ENCODE assay signal across 22 mouse cellular contexts in the genomic region with DNA sequence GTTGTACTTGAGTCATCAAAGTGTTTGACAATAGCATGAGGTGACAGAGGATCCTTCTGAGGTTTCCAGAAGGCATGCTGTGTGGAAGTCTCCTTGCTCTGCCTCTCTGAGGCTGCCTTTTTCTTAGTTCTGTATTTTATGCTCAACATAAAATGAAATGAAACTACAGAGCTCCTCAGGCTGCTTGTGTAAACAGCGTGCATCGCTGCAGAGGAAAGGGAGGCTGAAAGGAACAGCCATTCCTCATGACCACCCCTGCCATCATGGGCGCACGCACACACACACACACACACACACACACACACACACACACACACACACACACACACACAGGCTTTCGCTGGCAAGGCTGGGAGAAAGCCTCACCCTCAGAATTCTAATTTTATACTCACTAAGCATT. TPM values are rescaled to one million over a fixed set of nuclear protein-coding genes. Genes with fewer than 3 reads are reported as not detected.
DNase-seq lines count a peak whose midpoint lies in the region; ATAC-seq lines count a peak whose summit lies in the region.
"Had no signal": no experiment of that assay in that cellular context is flagged by ENCODE, and none has a peak within 500 bp of the region (broad histone marks: within the 10 kb centered on the region; RNA-seq: fewer than 3 reads in every experiment).

No protein-coding gene starts in this region.

- H3K9ac ChIP-seq in hindbrain, embryonic 16.5 days (ENCODE audit: low read depth, low read length): no peak overlapping the region
- H3K9ac ChIP-seq in hindbrain, embryonic 12.5 days: no peak overlapping the region
- H3K9ac ChIP-seq in neural tube, embryonic 14.5 days (replicated peaks; ENCODE audit: low read depth, low read length): no peak overlapping the region
- H3K9ac ChIP-seq: embryonic facial prominence, embryonic 15.5 days; heart, embryonic 12.5 days; lung, embryonic 15.5 days had no signal

- H3K4me3 ChIP-seq in hindbrain, embryonic 16.5 days (ENCODE audit: low read length): no peak overlapping the region
- H3K4me3 ChIP-seq in hindbrain, embryonic 12.5 days: no peak overlapping the region
- no peak overlapping the region for H3K4me3 ChIP-seq in neural tube, embryonic 14.5 days (ENCODE audit: low read depth, low read length)
- H3K4me3 ChIP-seq: embryonic facial prominence, embryonic 15.5 days; heart, embryonic 12.5 days; lung, embryonic 15.5 days; megakaryocyte, embryonic 14.5 days had no signal

- H3K27ac ChIP-seq in hindbrain, embryonic 16.5 days (ENCODE audit: low read depth, low read length): no peak overlapping the region
- H3K27ac ChIP-seq in hindbrain, embryonic 12.5 days: no peak overlapping the region
- no peak overlapping the region for H3K27ac ChIP-seq in neural tube, embryonic 14.5 days (ENCODE audit: low read depth, low read length)
- H3K27ac ChIP-seq: lung, embryonic 15.5 days; stomach, postnatal 0 days had no signal

- intact Hi-C loops in heart, postnatal 14 days (cut with DNase I): no loop called here

- ATAC-seq in hindbrain, embryonic 16.5 days: 0 out of 2 replicates have a peak, but pooled peaks have one; percentile 35
- no peak for ATAC-seq in hindbrain, embryonic 12.5 days (ENCODE audit: low FRiP score)
- peak; percentile 61; the same call in 1 of the 2 replicates for ATAC-seq in neural tube, embryonic 14.5 days (ENCODE audit: low read depth)
- ATAC-seq in hematopoietic stem cell, adult 5-6 weeks (replicated peaks in 1 of 2; ENCODE audit: insufficient read depth in 1 of 2, low FRiP score in 2 of 2, low TSS enrichment in 1 of 2, low read depth in 1 of 2, poor library complexity in 2 of 2, severe bottlenecking in 2 of 2): peak; percentile 22 to 42; a peak in 2 of 4 replicates
- ATAC-seq: intestine, postnatal 0 days had no signal

- no peaks in the 10 kb centered on the region for H3K9me3 ChIP-seq in hindbrain, embryonic 16.5 days (ENCODE audit: control insufficient read depth, low read length)
- H3K9me3 ChIP-seq in hindbrain, embryonic 12.5 days (replicated peaks): no peaks in the 10 kb centered on the region
- no peaks in the 10 kb centered on the region for H3K9me3 ChIP-seq in neural tube, embryonic 14.5 days (ENCODE audit: control insufficient read depth, low read length)
- H3K9me3 ChIP-seq: embryonic facial prominence, embryonic 15.5 days; G1E; heart, embryonic 12.5 days; lung, embryonic 15.5 days; megakaryocyte, embryonic 14.5 days had no signal

- 79% methylated on average over 5 of the region's 5 CpGs for WGBS in hindbrain, embryonic 16.5 days
- WGBS in hindbrain, embryonic 12.5 days: 87% methylated on average over 5 of the region's 5 CpGs
- 63% methylated on average over 5 of the region's 5 CpGs for WGBS in neural tube, embryonic 14.5 days

- no peak for DNase-seq in neural tube, embryonic 10.5 days (ENCODE audit: extremely low spot score, low spot score)
- DNase-seq in splenic B cell, adult 2 months (ENCODE audit: low read depth, low spot score): peak; percentile 6
- no peak for DNase-seq in heart, postnatal 14 days
- DNase-seq: cerebellum, adult 8-10 months; gastrocnemius, postnatal 25 days; heart, postnatal 4 days; kidney, postnatal 14 days; left cerebral cortex, postnatal 4 days; thymus, postnatal 14 days had no signal

- no peak overlapping the region for H3K4me2 ChIP-seq in hindbrain, embryonic 16.5 days (ENCODE audit: low read length)
- no peak overlapping the region for H3K4me2 ChIP-seq in hindbrain, embryonic 12.5 days (replicated peaks)
- H3K4me2 ChIP-seq in neural tube, embryonic 14.5 days (ENCODE audit: low read depth, low read length): no peak overlapping the region
- H3K4me2 ChIP-seq: embryonic facial prominence, embryonic 15.5 days; heart, embryonic 12.5 days; liver, embryonic 11.5 days; lung, embryonic 15.5 days had no signal

- H3K27me3 ChIP-seq in hindbrain, embryonic 16.5 days (replicated peaks; ENCODE audit: control insufficient read depth, insufficient read depth, low read length): no peaks in the 10 kb centered on the region
- no peaks in the 10 kb centered on the region for H3K27me3 ChIP-seq in hindbrain, embryonic 12.5 days
- H3K27me3 ChIP-seq in neural tube, embryonic 14.5 days (ENCODE audit: control insufficient read depth, insufficient read depth, low read length): no peaks in the 10 kb centered on the region
- no peaks in the 10 kb centered on the region for H3K27me3 ChIP-seq in splenic B cell, adult 2 months (ENCODE audit: control insufficient read depth, insufficient read depth, low read length, poor library complexity, severe bottlenecking)
- H3K27me3 ChIP-seq: embryonic facial prominence, embryonic 15.5 days; heart, embryonic 12.5 days; lung, embryonic 15.5 days had no signal

- no peaks in the 10 kb centered on the region for H3K36me3 ChIP-seq in hindbrain, embryonic 16.5 days (ENCODE audit: control insufficient read depth, insufficient read depth, low read length)
- H3K36me3 ChIP-seq in hindbrain, embryonic 12.5 days: no peaks in the 10 kb centered on the region
- no peaks in the 10 kb centered on the region for H3K36me3 ChIP-seq in neural tube, embryonic 14.5 days (ENCODE audit: control insufficient read depth, insufficient read depth, low read length)
- no peaks in the 10 kb centered on the region for H3K36me3 ChIP-seq in splenic B cell, adult 2 months (ENCODE audit: control insufficient read depth, insufficient read depth, low read length, poor library complexity, severe bottlenecking)
- H3K36me3 ChIP-seq: embryonic facial prominence, embryonic 15.5 days; G1E; heart, embryonic 12.5 days; lung, embryonic 15.5 days had no signal

- peaks cover 3% of the 10 kb centered on the region; the same call in 1 of the 2 replicates for H3K4me1 ChIP-seq in hindbrain, embryonic 16.5 days (ENCODE audit: control insufficient read depth, insufficient read depth, low read depth, low read length)
- H3K4me1 ChIP-seq in hindbrain, embryonic 12.5 days: 0 out of 2 replicates have a peak, but pooled peaks cover 3% of the 10 kb centered on the region
- H3K4me1 ChIP-seq in neural tube, embryonic 14.5 days (ENCODE audit: control insufficient read depth, insufficient read depth, low read length): peaks cover 9% of the 10 kb centered on the region; the same call in 1 of the 2 replicates
- H3K4me1 ChIP-seq: heart, embryonic 12.5 days; lung, embryonic 15.5 days; megakaryocyte, embryonic 14.5 days had no signal

RNA-seq across cellular contexts. Expression of a gene that starts 59.3 kb away (rescaled TPM):
- 0.68 and 1.7 TPM in 2 replicates for polyA plus RNA-seq in hindbrain, embryonic 16.5 days (2015; fragmentation: Nextera tagmentation; extraction: Ambion mirVana)
- 0.14 TPM in 1 of 2 replicates, not detected in the other for polyA plus RNA-seq in hindbrain, embryonic 12.5 days (2016; fragmentation: Nextera tagmentation; extraction: Ambion mirVana)
- 0.88 and 0.99 TPM in 2 replicates for polyA plus RNA-seq in neural tube, embryonic 14.5 days (2014; fragmentation: Nextera tagmentation; extraction: Ambion mirVana)
- total RNA-seq in hematopoietic stem cell, adult 5-6 weeks (2017): not detected in 2 replicates
- not detected for total RNA-seq in heart, postnatal 14 days (2021)
- total RNA-seq: G1E; gastrocnemius, postnatal 25 days; heart, postnatal 4 days had no signal
- polyA plus RNA-seq: G1E; heart, embryonic 12.5 days; liver, embryonic 11.5 days; lung, embryonic 15.5 days; spleen, adult 2 months had no signal
